Mouse (Mus musculus): ENCODE data around the gene Aak1.

DNA sequence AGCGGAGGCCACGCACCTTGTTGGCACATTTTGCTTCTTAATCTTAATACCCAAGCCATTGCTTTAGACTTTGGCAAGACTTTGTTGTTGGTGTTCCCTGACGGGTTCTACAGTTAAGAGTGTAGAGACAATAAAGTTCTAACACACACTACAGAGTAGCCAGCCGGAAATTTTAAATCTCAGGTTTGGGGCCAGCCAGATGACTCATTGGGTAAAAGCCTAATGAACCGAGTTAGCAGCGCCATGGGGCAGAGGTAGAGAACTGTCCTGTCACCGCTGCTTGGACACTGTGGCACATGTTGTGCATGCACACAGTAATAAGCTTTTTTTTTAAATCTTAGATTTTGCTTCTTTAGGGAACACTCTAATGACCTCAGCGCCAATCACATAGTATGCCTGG lies 143.0 kb downstream of the Aak1 start:
- TF ChIP-seq GATA1 (IDR thresholded peaks at IDR 0.05; ENCODE audit: borderline replicate concordance, low read length) (no peak), FLI1 (IDR thresholded peaks at IDR 0.05; ENCODE audit: low read length) (no peak)

Measured in megakaryocyte, embryonic 14.5 days (primary cell).